Mouse (Mus musculus) brown adipose tissue, adult 24 weeks (tissue): Measurements from ENCODE around the gene Agk. TPM values are rescaled to one million over a fixed set of nuclear protein-coding genes. Genes with fewer than 3 reads are reported as not detected.

ENCODE experiments used
- polyA plus RNA-seq: library from polyadenylated mRNA; stranded (reverse); fragments of >200 nt; gene quantifications from 2 replicates; pipeline ENCODE4 v1.2.4, GENCODE M21; 2012; ENCODE audit not compliant: missing spikeins, insufficient read depth, insufficient read length

Gene Agk
- polyA plus RNA-seq, 1 experiment: 13.4 TPM

Other genes starting within 250 kb of the Agk start
- 2.8 and 3.7 TPM in 2 replicates for gene E330009J07Rik, start 111.0 kb downstream of the Agk start, polyA plus RNA-seq
- not detected in 2 replicates for gene Wee2, start 113.9 kb downstream of the Agk start, polyA plus RNA-seq
- gene Ssbp1, start 146.2 kb downstream of the Agk start, polyA plus RNA-seq: 76.8 and 95.7 TPM in 2 replicates
- not detected in 2 replicates for gene Tas2r137, start 166.1 kb downstream of the Agk start, polyA plus RNA-seq
- not detected in 2 replicates for gene Tas2r108, start 168.4 kb downstream of the Agk start, polyA plus RNA-seq
- not detected in 2 replicates for gene Prss37, start 194.3 kb downstream of the Agk start, polyA plus RNA-seq
- not detected in 2 replicates for gene Olfr461, start 229.9 kb downstream of the Agk start, polyA plus RNA-seq
- not detected in 2 replicates for gene Olfr460, start 244.3 kb downstream of the Agk start, polyA plus RNA-seq